In the genomic region with DNA sequence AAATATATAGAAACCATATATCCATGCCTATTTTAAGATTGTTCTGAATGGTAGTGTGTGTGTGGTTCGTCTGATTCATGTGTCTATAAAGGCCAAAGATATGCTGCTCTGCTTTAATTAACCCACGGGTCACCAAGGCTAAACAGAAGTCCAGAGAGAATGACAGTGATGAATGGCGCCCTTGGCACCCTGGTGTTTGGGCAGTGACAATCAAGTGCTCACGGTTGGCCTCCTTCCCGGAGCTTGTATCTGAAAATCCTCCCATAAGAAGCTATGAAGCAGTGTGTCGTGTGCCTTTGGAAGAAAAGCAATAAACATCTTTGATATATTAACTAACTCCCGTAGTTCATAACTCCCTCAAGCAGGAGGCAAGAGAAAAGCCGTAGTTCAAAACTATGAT, we compare ENCODE assay signal across 9 mouse cellular contexts.
DNase-seq lines count a peak whose midpoint lies in the region; ATAC-seq and TF ChIP-seq lines count a peak whose summit lies in the region.
"Had no signal": no experiment of that assay in that cellular context is flagged by ENCODE, and none has a peak within 500 bp of the region (broad histone marks: within the 10 kb centered on the region; RNA-seq: fewer than 3 reads in every experiment).

No protein-coding gene starts in this region.

- no peak for DNase-seq in heart, embryonic 10.5 days (ENCODE audit: low spot score)
- peak; percentile 41 to 59 for DNase-seq in cerebellum, adult 2 months
- peak; percentile 75 for DNase-seq in midbrain, postnatal 0 days (ENCODE audit: low spot score)
- DNase-seq in thymus, postnatal 4 days = no peak
- DNase-seq in c-Kit-positive CD71-positive TER-119-positive erythroid progenitor cells, embryonic 14.5 days (ENCODE audit: low spot score) = no peak
- no peak for DNase-seq in testis, postnatal 10 days (ENCODE audit: low spot score)

- H3K9me3 ChIP-seq in heart, embryonic 13.5 days = no peaks in the 10 kb centered on the region
- no peaks in the 10 kb centered on the region for H3K9me3 ChIP-seq in heart, embryonic 10.5 days
- H3K9me3 ChIP-seq in hindbrain, embryonic 15.5 days = no peaks in the 10 kb centered on the region
- no peaks in the 10 kb centered on the region for H3K9me3 ChIP-seq in midbrain, postnatal 0 days (ENCODE audit: low read length)
- H3K9me3 ChIP-seq: neural tube, embryonic 12.5 days had no signal

- no peak overlapping the region for H3K4me3 ChIP-seq in heart, embryonic 13.5 days
- no peak overlapping the region for H3K4me3 ChIP-seq in heart, embryonic 10.5 days
- no peak overlapping the region for H3K4me3 ChIP-seq in cerebellum, adult 2 months (replicated peaks; ENCODE audit: insufficient read depth, low read depth, low read length)
- H3K4me3 ChIP-seq in hindbrain, embryonic 15.5 days = no peak overlapping the region
- no peak overlapping the region for H3K4me3 ChIP-seq in midbrain, postnatal 0 days (ENCODE audit: low read depth, low read length)
- H3K4me3 ChIP-seq: neural tube, embryonic 12.5 days had no signal

- TF ChIP-seq POLR2A in cerebellum, adult 2 months (IDR thresholded peaks at IDR 0.05; ENCODE audit: borderline replicate concordance, insufficient read depth, low read length) = no peak

- no peak overlapping the region for H3K9ac ChIP-seq in heart, embryonic 13.5 days
- no peak overlapping the region for H3K9ac ChIP-seq in hindbrain, embryonic 15.5 days
- H3K9ac ChIP-seq in midbrain, postnatal 0 days (replicated peaks; ENCODE audit: low read length, poor library complexity, severe bottlenecking) = no peak overlapping the region
- H3K9ac ChIP-seq: neural tube, embryonic 12.5 days had no signal

- no peak for TF ChIP-seq CTCF in cerebellum, adult 2 months (IDR thresholded peaks at IDR 0.05; ENCODE audit: borderline replicate concordance, insufficient read depth, low read depth, low read length)
- no peak for TF ChIP-seq CTCF in midbrain, postnatal 0 days (IDR thresholded peaks at IDR 0.05)

- ATAC-seq in heart, embryonic 13.5 days (ENCODE audit: extremely low read depth, insufficient number of reproducible peaks, low FRiP score, low TSS enrichment) = no peak
- ATAC-seq in hindbrain, embryonic 15.5 days (ENCODE audit: low FRiP score, low read depth) = peak; percentile 59
- no peak for ATAC-seq in midbrain, postnatal 0 days (ENCODE audit: low FRiP score)

- no peaks in the 10 kb centered on the region for H3K36me3 ChIP-seq in heart, embryonic 13.5 days
- no peaks in the 10 kb centered on the region for H3K36me3 ChIP-seq in heart, embryonic 10.5 days
- no peaks in the 10 kb centered on the region for H3K36me3 ChIP-seq in hindbrain, embryonic 15.5 days
- no peaks in the 10 kb centered on the region for H3K36me3 ChIP-seq in midbrain, postnatal 0 days (ENCODE audit: insufficient read depth, low read length)
- H3K36me3 ChIP-seq: neural tube, embryonic 12.5 days had no signal

- no peaks in the 10 kb centered on the region for H3K27me3 ChIP-seq in heart, embryonic 13.5 days (replicated peaks)
- H3K27me3 ChIP-seq in heart, embryonic 10.5 days (ENCODE audit: insufficient read depth, poor library complexity, severe bottlenecking) = no peaks in the 10 kb centered on the region
- no peaks in the 10 kb centered on the region for H3K27me3 ChIP-seq in cerebellum, adult 2 months (ENCODE audit: control insufficient read depth, insufficient read depth, low read length)
- H3K27me3 ChIP-seq in hindbrain, embryonic 15.5 days = no peaks in the 10 kb centered on the region
- no peaks in the 10 kb centered on the region for H3K27me3 ChIP-seq in midbrain, postnatal 0 days (ENCODE audit: insufficient read depth, low read length)
- H3K27me3 ChIP-seq: neural tube, embryonic 12.5 days had no signal

- H3K4me2 ChIP-seq in heart, embryonic 13.5 days = peak overlapping the region; percentile 34
- peak overlapping the region; percentile 42 for H3K4me2 ChIP-seq in hindbrain, embryonic 15.5 days
- no peak overlapping the region for H3K4me2 ChIP-seq in midbrain, postnatal 0 days (ENCODE audit: low read depth, low read length, poor library complexity, severe bottlenecking)
- H3K4me2 ChIP-seq: neural tube, embryonic 12.5 days had no signal

- no peak overlapping the region for H3K27ac ChIP-seq in heart, embryonic 13.5 days (replicated peaks)
- H3K27ac ChIP-seq in heart, embryonic 10.5 days = no peak overlapping the region
- no peak overlapping the region for H3K27ac ChIP-seq in cerebellum, adult 2 months (ENCODE audit: insufficient read depth, low read length)
- no peak overlapping the region for H3K27ac ChIP-seq in hindbrain, embryonic 15.5 days (replicated peaks)
- H3K27ac ChIP-seq in midbrain, postnatal 0 days (ENCODE audit: low read depth, low read length) = no peak overlapping the region
- H3K27ac ChIP-seq: neural tube, embryonic 12.5 days had no signal

- WGBS in heart, embryonic 13.5 days = 47% methylated on average over 8 of the region's 8 CpGs
- WGBS in heart, embryonic 10.5 days = 61% methylated on average over 8 of the region's 8 CpGs
- WGBS in cerebellum, adult 2 months = 33% methylated on average over 8 of the region's 8 CpGs
- WGBS in hindbrain, embryonic 15.5 days = 14% methylated on average over 8 of the region's 8 CpGs
- 27% methylated on average over 8 of the region's 8 CpGs for WGBS in midbrain, postnatal 0 days

- peaks cover 16% of the 10 kb centered on the region for H3K4me1 ChIP-seq in heart, embryonic 13.5 days
- H3K4me1 ChIP-seq in heart, embryonic 10.5 days = no peaks in the 10 kb centered on the region; the same call in 1 of the 2 replicates
- H3K4me1 ChIP-seq in cerebellum, adult 2 months (ENCODE audit: control insufficient read depth, insufficient read depth, low read length) = peaks cover 20% of the 10 kb centered on the region
- H3K4me1 ChIP-seq in hindbrain, embryonic 15.5 days (replicated peaks) = peaks cover 9% of the 10 kb centered on the region
- H3K4me1 ChIP-seq in midbrain, postnatal 0 days (ENCODE audit: insufficient read depth, low read length) = no peaks in the 10 kb centered on the region

Comparison
In these comparisons a context has a peak if more than half of its experiments do, and no peak if none do; other contexts are left out.
1. DNase-seq: peak in cerebellum, adult 2 months (2 of 2) and midbrain, postnatal 0 days (single experiment); none in heart, embryonic 10.5 days (single experiment), thymus, postnatal 4 days (single experiment), c-Kit-positive CD71-positive TER-119-positive erythroid progenitor cells, embryonic 14.5 days (single experiment) and testis, postnatal 10 days (single experiment).